Mouse (Mus musculus) splenic B cell, adult 2 months (primary cell): Measurements from ENCODE around the gene Prg2.
A peak's percentile ranks its signal among the peaks of the same experiment; 100 is the strongest.

Source experiments
- DNase-seq: peaks from one replicate; pipeline ENCODE4 v3.0.0-alpha.2; 2011; ENCODE audit warnings: low read depth, low spot score
- H3K27me3 ChIP-seq: 2 replicates; pipeline ENCODE4 v1.6.1; 2012; ENCODE audit warnings: mild to moderate bottlenecking, low read length, moderate library complexity, mixed read lengths; ENCODE audit not compliant: control insufficient read depth, poor library complexity, insufficient read depth, severe bottlenecking
- H3K36me3 ChIP-seq: 2 replicates; pipeline ENCODE4 v1.6.1; 2012; ENCODE audit warnings: mild to moderate bottlenecking, low read length, moderate library complexity, mixed read lengths; ENCODE audit not compliant: control insufficient read depth, poor library complexity, insufficient read depth, severe bottlenecking

The Prg2 gene

DNA sequence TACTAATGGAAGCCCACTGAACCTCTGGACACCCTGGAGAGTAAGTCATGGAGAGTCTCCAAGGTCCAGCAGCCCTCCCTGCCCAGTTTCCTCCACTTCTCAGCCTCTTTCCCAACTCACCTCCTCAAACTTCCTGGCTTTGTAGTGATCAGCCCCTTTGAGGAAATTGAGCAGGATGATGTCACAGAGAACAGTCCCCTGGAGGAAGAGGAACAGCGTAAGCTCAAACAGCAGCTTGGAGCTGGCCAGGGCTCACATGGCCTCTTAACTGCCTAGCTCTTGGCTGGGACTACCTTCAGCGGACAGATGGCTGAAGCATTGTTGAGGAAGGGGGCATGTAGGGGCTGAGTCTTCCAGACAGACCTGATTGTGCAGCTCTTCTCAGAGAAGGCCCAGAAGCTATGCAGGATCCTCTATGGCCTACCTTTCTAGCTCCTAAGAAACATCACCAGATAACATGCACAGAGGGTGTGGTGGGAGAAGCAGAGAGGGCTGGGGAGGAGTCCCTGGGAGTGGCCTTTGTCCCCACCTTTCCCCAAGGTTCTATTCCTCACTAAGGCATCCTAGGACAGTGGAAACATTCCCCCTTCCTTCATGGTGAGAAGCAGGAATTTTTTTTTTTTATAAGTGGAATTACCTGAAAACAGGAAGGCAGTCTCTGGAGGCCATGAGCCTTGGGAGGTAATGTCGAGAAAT lies 19.4 kb downstream of the Prg2 start:
- no peaks in the 10 kb centered on the region for H3K36me3 ChIP-seq
- no peaks in the 10 kb centered on the region for H3K27me3 ChIP-seq
- no peak for DNase-seq

DNA sequence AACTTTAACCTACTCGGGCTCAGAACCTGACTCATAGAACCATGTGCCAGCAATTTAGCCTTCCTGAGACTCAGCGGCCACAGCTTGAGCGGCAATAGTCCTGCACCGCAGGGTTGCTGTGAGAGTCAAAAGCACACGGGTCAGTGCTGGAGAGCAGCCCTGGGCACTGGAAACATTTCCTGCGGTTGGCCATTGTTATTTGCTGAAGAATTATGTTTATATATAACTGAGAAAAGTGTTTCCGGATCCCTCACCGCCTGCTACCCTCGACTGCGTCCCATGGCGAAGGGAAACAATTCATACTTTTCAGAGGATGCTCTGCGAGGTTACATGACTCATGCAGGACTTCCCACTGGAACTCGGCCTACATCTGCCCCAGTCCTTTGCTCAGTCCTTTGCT lies 21.2 kb downstream of the Prg2 start:
- no peak for DNase-seq

GRCm38 (mm10) chr2:85002575-85002974 lies 22.3 kb downstream of the Prg2 start:
- no peaks in the 10 kb centered on the region for H3K27me3 ChIP-seq
- DNase-seq, result no peak
- no peaks in the 10 kb centered on the region for H3K36me3 ChIP-seq

More for the DNA sequence above, 21.2 kb downstream of the Prg2 start:
- no peaks in the 10 kb centered on the region for H3K36me3 ChIP-seq
- H3K27me3 ChIP-seq, result no peaks in the 10 kb centered on the region

- Histone ChIP-seq H3K36me3 (no peaks in the 10 kb centered on the region), H3K27me3 (no peaks in the 10 kb centered on the region)
- DNase-seq, result no peak
These were observed 24.1 kb downstream of the Prg2 start for GRCm38 (mm10) chr2:85004341-85004740.

GRCm38 (mm10) chr2:85006600-85006999 lies 26.3 kb downstream of the Prg2 start:
- Histone ChIP-seq H3K27me3 (no peaks in the 10 kb centered on the region), H3K36me3 (no peaks in the 10 kb centered on the region)
- DNase-seq, result no peak

GRCm38 (mm10) chr2:85007729-85008128 lies 27.5 kb downstream of the Prg2 start:
- peak; percentile 83 for DNase-seq

GRCm38 (mm10) chr2:85009212-85009611 lies 29.0 kb downstream of the Prg2 start:
- no peaks in the 10 kb centered on the region for H3K36me3 ChIP-seq
- DNase-seq, result no peak
- H3K27me3 ChIP-seq, result no peaks in the 10 kb centered on the region

More at GRCm38 (mm10) chr2:85007729-85008128, 27.5 kb downstream of the Prg2 start:
- no peaks in the 10 kb centered on the region for H3K36me3 ChIP-seq
- H3K27me3 ChIP-seq, result no peaks in the 10 kb centered on the region

- Histone ChIP-seq H3K36me3 (no peaks in the 10 kb centered on the region), H3K27me3 (no peaks in the 10 kb centered on the region)
- DNase-seq, result no peak
These were observed 31.8 kb downstream of the Prg2 start for GRCm38 (mm10) chr2:85011906-85012604.

GRCm38 (mm10) chr2:85012679-85013078 lies 32.4 kb downstream of the Prg2 start:
- DNase-seq, result no peak
- H3K27me3 ChIP-seq, result no peaks in the 10 kb centered on the region
- no peaks in the 10 kb centered on the region for H3K36me3 ChIP-seq

GRCm38 (mm10) chr2:85013826-85014587 lies 33.7 kb downstream of the Prg2 start:
- Histone ChIP-seq H3K36me3 (no peaks in the 10 kb centered on the region), H3K27me3 (no peaks in the 10 kb centered on the region)
- peak; percentile 13 for DNase-seq

GRCm38 (mm10) chr2:85014588-85014982 lies 34.3 kb downstream of the Prg2 start:
- H3K27me3 ChIP-seq, result no peaks in the 10 kb centered on the region
- H3K36me3 ChIP-seq, result no peaks in the 10 kb centered on the region
- no peak for DNase-seq

GRCm38 (mm10) chr2:85022043-85022442 lies 41.8 kb downstream of the Prg2 start:
- Histone ChIP-seq H3K27me3 (no peaks in the 10 kb centered on the region), H3K36me3 (no peaks in the 10 kb centered on the region)
- DNase-seq, result no peak

GRCm38 (mm10) chr2:85026178-85026577 lies 45.9 kb downstream of the Prg2 start:
- no peak for DNase-seq
- Histone ChIP-seq H3K27me3 (no peaks in the 10 kb centered on the region), H3K36me3 (no peaks in the 10 kb centered on the region)

DNA sequence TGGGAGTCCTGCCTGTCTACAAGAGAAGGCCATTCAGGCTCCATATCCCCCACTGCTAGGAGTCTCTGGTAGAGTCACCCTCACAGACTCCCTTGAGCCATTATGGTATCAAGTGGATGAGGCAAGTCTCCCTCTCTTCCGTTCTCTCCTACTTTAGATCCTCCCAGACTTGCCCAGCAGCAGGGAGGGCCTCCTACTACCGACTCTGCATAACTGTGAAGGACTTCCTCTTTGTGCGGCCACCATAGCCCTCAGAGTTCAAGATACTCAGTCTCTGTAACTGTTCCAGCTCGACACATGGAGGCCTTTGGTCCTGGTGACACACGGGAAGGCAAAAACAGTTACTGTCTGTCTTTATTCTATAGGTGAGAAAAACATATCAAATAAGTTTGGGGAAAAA lies 47.0 kb downstream of the Prg2 start:
- Histone ChIP-seq H3K36me3 (no peaks in the 10 kb centered on the region), H3K27me3 (no peaks in the 10 kb centered on the region)
- DNase-seq, result peak; percentile 56

DNA sequence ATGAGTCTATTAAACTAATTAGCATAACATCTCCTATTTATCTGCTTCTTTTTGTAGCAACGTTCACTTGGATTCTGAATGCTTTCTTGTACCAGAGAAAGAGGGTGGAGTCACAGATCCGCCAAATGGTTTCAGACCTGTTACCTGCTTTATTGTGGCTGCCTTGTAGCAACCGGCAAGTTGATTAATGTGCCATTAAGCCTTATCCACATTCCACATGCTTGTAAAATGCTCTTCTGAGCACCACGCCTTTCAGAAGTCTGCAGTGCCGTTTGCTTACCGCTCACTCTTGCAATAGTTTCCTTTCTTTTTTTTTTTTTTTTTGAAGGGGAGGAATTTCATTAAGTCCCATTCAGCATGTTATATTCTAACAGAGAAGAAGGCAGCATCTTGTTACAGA lies 49.6 kb downstream of the Prg2 start:
- DNase-seq, result no peak
- H3K27me3 ChIP-seq, result no peaks in the 10 kb centered on the region

More for the DNA sequence above, 49.6 kb downstream of the Prg2 start:
- no peaks in the 10 kb centered on the region for H3K36me3 ChIP-seq
